ENCODE assay signal across 16 mouse cellular contexts in the genomic region with DNA sequence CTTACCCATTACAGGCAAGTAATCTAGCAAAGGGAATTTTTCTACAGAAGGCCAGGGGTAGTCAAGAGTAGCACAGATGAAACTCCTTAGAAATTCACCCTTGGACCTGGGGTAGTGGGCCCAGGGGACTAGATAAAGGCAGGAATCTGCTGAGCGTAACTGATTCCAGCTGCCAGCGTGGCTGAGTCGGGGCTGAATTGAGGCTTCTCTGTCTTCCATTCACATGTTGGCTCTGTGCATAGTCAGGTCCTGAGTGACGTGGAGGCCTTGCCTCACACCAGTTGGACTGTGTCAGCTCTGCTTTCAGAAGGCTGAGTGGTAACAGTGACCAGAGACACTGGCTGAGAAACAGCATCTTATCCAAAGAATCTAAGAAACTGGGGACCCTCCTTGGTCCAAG. TPM values are rescaled to one million over a fixed set of nuclear protein-coding genes. Genes with fewer than 3 reads are reported as not detected.
DNase-seq lines count a peak whose midpoint lies in the region; ATAC-seq lines count a peak whose summit lies in the region.
"Had no signal": no experiment of that assay in that cellular context is flagged by ENCODE, and none has a peak within 500 bp of the region (broad histone marks: within the 10 kb centered on the region; RNA-seq: fewer than 3 reads in every experiment).

No protein-coding gene starts in this region.

- H3K27ac ChIP-seq in intestine, embryonic 16.5 days (ENCODE audit: low read length) = no peak overlapping the region
- H3K27ac ChIP-seq in intestine, embryonic 15.5 days = no peak overlapping the region
- H3K27ac ChIP-seq: heart, adult 2 months; midbrain, embryonic 13.5 days had no signal

- H3K9ac ChIP-seq in intestine, embryonic 16.5 days (ENCODE audit: low read depth, low read length) = no peak overlapping the region
- H3K9ac ChIP-seq in intestine, embryonic 15.5 days = no peak overlapping the region
- H3K9ac ChIP-seq: liver, postnatal 0 days; midbrain, embryonic 13.5 days had no signal

- H3K4me2 ChIP-seq in intestine, embryonic 16.5 days (ENCODE audit: low read depth, low read length) = no peak overlapping the region
- H3K4me2 ChIP-seq in intestine, embryonic 15.5 days (replicated peaks) = no peak overlapping the region
- H3K4me2 ChIP-seq: midbrain, embryonic 13.5 days had no signal

- H3K4me1 ChIP-seq in intestine, embryonic 16.5 days (ENCODE audit: control insufficient read depth, insufficient read depth, low read length) = no peaks in the 10 kb centered on the region; the same call in 1 of the 2 replicates
- H3K4me1 ChIP-seq in intestine, embryonic 15.5 days (replicated peaks) = no peaks in the 10 kb centered on the region

- no peak overlapping the region for H3K4me3 ChIP-seq in intestine, embryonic 16.5 days (ENCODE audit: low read length)
- no peak overlapping the region for H3K4me3 ChIP-seq in intestine, embryonic 15.5 days (replicated peaks)
- H3K4me3 ChIP-seq: heart, adult 2 months; midbrain, embryonic 13.5 days had no signal

- H3K36me3 ChIP-seq in intestine, embryonic 16.5 days (ENCODE audit: control insufficient read depth, insufficient read depth, low read length) = no peaks in the 10 kb centered on the region
- no peaks in the 10 kb centered on the region for H3K36me3 ChIP-seq in intestine, embryonic 15.5 days
- H3K36me3 ChIP-seq: midbrain, embryonic 13.5 days had no signal

- peak; percentile 51 for DNase-seq in embryo, embryonic 10 days (ENCODE audit: low spot score)
- no peak for DNase-seq in embryo, embryonic 9.5 days (ENCODE audit: extremely low spot score)
- DNase-seq in NIH3T3 (ENCODE audit: low read depth) = peak; percentile 3
- peak; percentile 31 to 38 for DNase-seq in heart, postnatal 14 days
- no peak for DNase-seq in right cerebral cortex, postnatal 25 days
- no peak for DNase-seq in adrenal gland, adult 18-20 months (ENCODE audit: low spot score in 2 of 2)
- DNase-seq: adrenal gland, adult 8-10 months; cerebellum, postnatal 10 days; kidney, adult 2 months; liver, postnatal 0 days; right cerebral cortex, adult 18-20 months; thymus, adult 18-20 months had no signal

- intact Hi-C loops in heart, postnatal 14 days (cut with DNase I) = loop anchor here (5.0 kb wide), 1 partner anchor 36 kb away; a partner anchor contains a TSS

- no peaks in the 10 kb centered on the region for H3K27me3 ChIP-seq in intestine, embryonic 16.5 days (replicated peaks; ENCODE audit: control insufficient read depth, insufficient read depth, low read length)
- H3K27me3 ChIP-seq in intestine, embryonic 15.5 days (replicated peaks) = no peaks in the 10 kb centered on the region
- H3K27me3 ChIP-seq: midbrain, embryonic 13.5 days had no signal

- ATAC-seq in intestine, embryonic 16.5 days = 0 out of 2 replicates have a peak, but pooled peaks have one; percentile 36
- no peak for ATAC-seq in intestine, embryonic 15.5 days
- ATAC-seq: liver, postnatal 0 days; midbrain, embryonic 13.5 days had no signal

- no peaks in the 10 kb centered on the region for H3K9me3 ChIP-seq in intestine, embryonic 16.5 days (ENCODE audit: control insufficient read depth, low read length)
- no peaks in the 10 kb centered on the region for H3K9me3 ChIP-seq in intestine, embryonic 15.5 days
- H3K9me3 ChIP-seq: midbrain, embryonic 13.5 days had no signal

- 64% methylated on average over 4 of the region's 4 CpGs for WGBS in intestine, embryonic 16.5 days
- WGBS in intestine, embryonic 15.5 days = 48% methylated on average over 4 of the region's 4 CpGs

RNA-seq across cellular contexts. Expression of a gene that starts 36.6 kb away (rescaled TPM):
- polyA plus RNA-seq in intestine, embryonic 16.5 days (2015; fragmentation: Nextera tagmentation; extraction: Ambion mirVana) = 6.9 and 8.1 TPM in 2 replicates
- 5.9 and 6.5 TPM in 2 replicates for polyA plus RNA-seq in intestine, embryonic 15.5 days (2015; fragmentation: Nextera tagmentation; extraction: Ambion mirVana)
- 10 to 100 TPM; 23.2 to 24.0 TPM for total RNA-seq in heart, postnatal 14 days (2021)
- total RNA-seq in adrenal gland, adult 18-20 months (2021) = 10 to 100 TPM; 20.3 to 60.0 TPM

Comparison
In these comparisons a context has a peak if more than half of its experiments do, and no peak if none do; other contexts are left out.
1. DNase-seq: peak in embryo, embryonic 10 days (single experiment), NIH3T3 (single experiment) and heart, postnatal 14 days (2 of 2); none in embryo, embryonic 9.5 days (single experiment), right cerebral cortex, postnatal 25 days (single experiment) and adrenal gland, adult 18-20 months (0 of 2).